ENCODE assay signal across 8 mouse cellular contexts in genomic region chr10:62336601-62337578, GRCm38 (mm10). TPM values are rescaled to one million over a fixed set of nuclear protein-coding genes. Genes with fewer than 3 reads are reported as not detected.
DNase-seq lines count a peak whose midpoint lies in the region; ATAC-seq and TF ChIP-seq lines count a peak whose summit lies in the region.

No protein-coding gene starts in this region.

- H3K4me3 ChIP-seq in forebrain, embryonic 14.5 days (ENCODE audit: low read depth, low read length), result no peak overlapping the region
- H3K4me3 ChIP-seq in forebrain, embryonic 11.5 days (ENCODE audit: low read depth, low read length), result no peak overlapping the region
- peak overlapping the region; percentile 31 for H3K4me3 ChIP-seq in heart, embryonic 13.5 days
- H3K4me3 ChIP-seq in liver, embryonic 14.5 days (ENCODE audit: insufficient read depth in 1 of 2, low read depth in 2 of 2, low read length in 2 of 2), result 0 out of 4 replicates have a peak overlapping the region, but pooled peaks of 1 of the 2 experiments have one; percentile 3

- DNase-seq in forebrain, embryonic 14.5 days (ENCODE audit: low spot score), result no peak
- no peak for DNase-seq in forebrain, embryonic 11.5 days (ENCODE audit: low spot score)
- DNase-seq in ES-CJ7 (ENCODE audit: low read depth, low spot score), result peak; percentile 67
- DNase-seq in liver, embryonic 14.5 days (ENCODE audit: low read depth in 3 of 3, low spot score in 3 of 3), result no peak
- no peak for DNase-seq in left cerebral cortex, postnatal 25 days (ENCODE audit: low spot score in 2 of 2)
- no peak for DNase-seq in thymus, postnatal 25 days

- 13% methylated on average over 12 of the region's 12 CpGs for WGBS in forebrain, embryonic 14.5 days
- WGBS in forebrain, embryonic 11.5 days, result 22% methylated on average over 12 of the region's 12 CpGs
- WGBS in heart, embryonic 13.5 days, result 34% methylated on average over 12 of the region's 12 CpGs
- 14% methylated on average over 12 of the region's 12 CpGs for WGBS in liver, embryonic 14.5 days (ENCODE audit: insufficient replicate concordance)

- H3K9me3 ChIP-seq in forebrain, embryonic 14.5 days (replicated peaks; ENCODE audit: control insufficient read depth, low read length), result no peaks in the 10 kb centered on the region
- H3K9me3 ChIP-seq in forebrain, embryonic 11.5 days (ENCODE audit: control insufficient read depth, low read length), result no peaks in the 10 kb centered on the region
- no peaks in the 10 kb centered on the region for H3K9me3 ChIP-seq in heart, embryonic 13.5 days
- no peaks in the 10 kb centered on the region for H3K9me3 ChIP-seq in liver, embryonic 14.5 days (ENCODE audit: control insufficient read depth, low read length)

- 0 out of 2 replicates have a peak overlapping the region, but pooled peaks have one; percentile 18 for H3K9ac ChIP-seq in forebrain, embryonic 14.5 days (ENCODE audit: low read length)
- no peak overlapping the region for H3K9ac ChIP-seq in forebrain, embryonic 11.5 days (ENCODE audit: low read length)
- peak overlapping the region; percentile 97 for H3K9ac ChIP-seq in heart, embryonic 13.5 days
- peak overlapping the region; percentile 27; the same call in 1 of the 2 replicates for H3K9ac ChIP-seq in liver, embryonic 14.5 days (replicated peaks)

- H3K4me1 ChIP-seq in forebrain, embryonic 14.5 days (ENCODE audit: control insufficient read depth, insufficient read depth, low read length), result peaks cover 14% of the 10 kb centered on the region
- H3K4me1 ChIP-seq in forebrain, embryonic 11.5 days (replicated peaks; ENCODE audit: control insufficient read depth, insufficient read depth, low read length), result peaks cover 25% of the 10 kb centered on the region
- H3K4me1 ChIP-seq in heart, embryonic 13.5 days, result peaks cover 78% of the 10 kb centered on the region
- peaks cover 68 to 75% of the 10 kb centered on the region in 2 experiments for H3K4me1 ChIP-seq in liver, embryonic 14.5 days (replicated peaks; ENCODE audit: control insufficient read depth in 2 of 2, insufficient read depth in 2 of 2, low read length in 1 of 2)

- no peak overlapping the region for H3K4me2 ChIP-seq in forebrain, embryonic 14.5 days (ENCODE audit: low read length)
- no peak overlapping the region for H3K4me2 ChIP-seq in forebrain, embryonic 11.5 days (ENCODE audit: low read depth, low read length, severe bottlenecking)
- peak overlapping the region; percentile 91 for H3K4me2 ChIP-seq in heart, embryonic 13.5 days
- peak overlapping the region; percentile 98 for H3K4me2 ChIP-seq in liver, embryonic 14.5 days (ENCODE audit: low read depth)

- TF ChIP-seq CTCF in liver, embryonic 14.5 days (IDR thresholded peaks at IDR 0.05; ENCODE audit: low read depth), result no peak

- no peak for TF ChIP-seq EP300 in liver, embryonic 14.5 days (IDR thresholded peaks at IDR 0.05; ENCODE audit: low read depth)

- ATAC-seq in forebrain, embryonic 14.5 days, result no peak
- ATAC-seq in forebrain, embryonic 11.5 days (replicated peaks; ENCODE audit: low FRiP score), result no peak
- ATAC-seq in heart, embryonic 13.5 days (ENCODE audit: extremely low read depth, insufficient number of reproducible peaks, low FRiP score, low TSS enrichment), result no peak
- ATAC-seq in liver, embryonic 14.5 days (ENCODE audit: insufficient read depth), result no peak
- no peak for ATAC-seq in megakaryocyte-erythroid progenitor cell, adult 5-6 weeks (replicated peaks; ENCODE audit: low FRiP score, low TSS enrichment, poor library complexity, severe bottlenecking)

- no peaks in the 10 kb centered on the region for H3K27me3 ChIP-seq in forebrain, embryonic 14.5 days (replicated peaks; ENCODE audit: control insufficient read depth, insufficient read depth, low read length)
- H3K27me3 ChIP-seq in forebrain, embryonic 11.5 days (ENCODE audit: control insufficient read depth, insufficient read depth, low read length), result no peaks in the 10 kb centered on the region
- no peaks in the 10 kb centered on the region for H3K27me3 ChIP-seq in heart, embryonic 13.5 days (replicated peaks)
- no peaks in the 10 kb centered on the region for H3K27me3 ChIP-seq in liver, embryonic 14.5 days (ENCODE audit: control insufficient read depth, insufficient read depth, low read length)

- intact Hi-C loops in left cerebral cortex, postnatal 25 days (cut with DNase I), result loop anchor here (5.0 kb wide), 1 partner anchor 55 kb away; no protein-coding TSS in a partner anchor

- H3K27ac ChIP-seq in forebrain, embryonic 14.5 days (ENCODE audit: low read depth, low read length), result no peak overlapping the region
- no peak overlapping the region for H3K27ac ChIP-seq in forebrain, embryonic 11.5 days (ENCODE audit: low read depth, low read length)
- peak overlapping the region; percentile 98 for H3K27ac ChIP-seq in heart, embryonic 13.5 days (replicated peaks)
- H3K27ac ChIP-seq in liver, embryonic 14.5 days, result peak overlapping the region; percentile 62

- H3K36me3 ChIP-seq in forebrain, embryonic 14.5 days (ENCODE audit: control insufficient read depth, insufficient read depth, low read length), result no peaks in the 10 kb centered on the region
- no peaks in the 10 kb centered on the region for H3K36me3 ChIP-seq in forebrain, embryonic 11.5 days (ENCODE audit: control insufficient read depth, insufficient read depth, low read length)
- H3K36me3 ChIP-seq in heart, embryonic 13.5 days, result no peaks in the 10 kb centered on the region
- H3K36me3 ChIP-seq in liver, embryonic 14.5 days (replicated peaks; ENCODE audit: control insufficient read depth, insufficient read depth, low read depth), result peaks cover 3% of the 10 kb centered on the region; the same call in 1 of the 2 replicates

RNA-seq across cellular contexts. Expression of gene Hk1, which starts 42.8 kb away (rescaled TPM):
- 31.0 and 48.9 TPM in 2 replicates for polyA plus RNA-seq in forebrain, embryonic 14.5 days (2014; fragmentation: Nextera tagmentation; extraction: Ambion mirVana)
- 25.9 and 28.2 TPM in 2 replicates for polyA plus RNA-seq in forebrain, embryonic 11.5 days (2014; fragmentation: Nextera tagmentation; extraction: Ambion mirVana)
- polyA plus RNA-seq in heart, embryonic 13.5 days (2015; fragmentation: Nextera tagmentation; extraction: Ambion mirVana), result 163 and 170 TPM in 2 replicates
- 40.8 and 56.1 TPM in 2 replicates for polyA plus RNA-seq in liver, embryonic 14.5 days (2012; rRNA removed)
- polyA plus RNA-seq in liver, embryonic 14.5 days (2014; fragmentation: Nextera tagmentation; extraction: Ambion mirVana), result 54.2 and 58.7 TPM in 2 replicates
- total RNA-seq in left cerebral cortex, postnatal 25 days (2021), result 100 to 1,000 TPM; 305 to 321 TPM
- 212 and 217 TPM in 2 replicates for total RNA-seq in megakaryocyte-erythroid progenitor cell, adult 5-6 weeks (2014; fragmentation: Nextera tagmentation)
- 295 and 330 TPM in 2 replicates for total RNA-seq in megakaryocyte-erythroid progenitor cell, adult 5-6 weeks (2017)

Comparison
In these comparisons a context has a peak if more than half of its experiments do, and no peak if none do; other contexts are left out.
1. H3K27ac ChIP-seq: peak in heart, embryonic 13.5 days (single experiment) and liver, embryonic 14.5 days (single experiment); none in forebrain, embryonic 14.5 days (single experiment) and forebrain, embryonic 11.5 days (single experiment).
2. H3K4me2 ChIP-seq: peak in heart, embryonic 13.5 days (single experiment) and liver, embryonic 14.5 days (single experiment); none in forebrain, embryonic 14.5 days (single experiment) and forebrain, embryonic 11.5 days (single experiment).